Mouse (Mus musculus): ENCODE measurements at regions not wholly inside any gene's neighbourhood (a gene's known extent, or its start where the extent isn't known, plus 50 kb on each side); places are given as distances from the start of the nearest gene placed in this dataset.

DNA sequence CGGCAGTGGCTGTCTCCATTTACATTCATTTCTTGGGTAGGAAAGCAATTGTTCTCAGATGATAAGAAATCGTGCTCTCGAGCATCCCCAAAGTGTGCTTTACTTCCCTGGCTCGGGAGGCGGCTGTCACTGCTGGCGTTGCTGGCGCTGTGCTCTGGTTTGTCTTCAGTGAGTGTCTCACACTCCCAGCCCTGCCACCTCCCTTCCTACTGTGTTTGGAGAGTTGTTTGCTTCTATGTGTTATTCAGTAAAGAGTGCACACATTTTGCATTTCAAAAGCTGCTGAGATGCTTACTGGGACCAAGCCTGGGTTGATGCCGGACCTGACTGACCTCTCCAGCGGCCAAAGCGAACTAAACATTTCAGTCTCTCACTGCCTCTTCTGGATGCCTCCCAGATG lies 129.3 kb upstream of the Npvf start:
- no peak overlapping the region for H3K4me3 ChIP-seq
- no peaks in the 10 kb centered on the region for H3K9me3 ChIP-seq (replicated peaks)
- WGBS: 79% methylated on average over 10 of the region's 10 CpGs
- no peaks in the 10 kb centered on the region for H3K36me3 ChIP-seq
- H3K27ac ChIP-seq (replicated peaks): peak overlapping the region; percentile 39
- no peaks in the 10 kb centered on the region for H3K27me3 ChIP-seq (ENCODE audit: low read depth, poor library complexity, severe bottlenecking)
- no peak for DNase-seq (ENCODE audit: low spot score)
- peaks cover 15% of the 10 kb centered on the region for H3K4me1 ChIP-seq

DNA sequence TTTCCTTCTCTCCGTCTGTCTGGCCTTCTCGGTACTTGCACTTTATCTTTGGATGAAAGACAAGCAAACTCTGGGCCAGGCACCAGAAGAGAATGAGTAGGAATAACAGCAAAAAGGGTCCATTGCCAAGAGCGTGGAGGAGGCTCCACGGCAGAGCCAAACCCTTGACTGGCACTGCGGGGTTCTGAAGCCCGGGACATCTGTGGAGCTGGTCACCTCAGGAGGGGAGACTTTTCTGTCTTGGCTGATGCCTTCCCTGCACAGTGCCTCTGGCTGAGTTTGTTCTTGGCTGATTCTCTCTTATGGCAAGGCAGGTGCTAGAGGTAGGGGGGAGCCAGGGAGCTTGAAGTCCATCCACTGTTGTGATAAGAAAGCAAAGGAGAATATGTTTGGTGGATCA lies 130.1 kb upstream of the Npvf start:
- Histone ChIP-seq H3K4me3 (no peak overlapping the region), H3K9me3 (replicated peaks) (no peaks in the 10 kb centered on the region), H3K27me3 (ENCODE audit: low read depth, poor library complexity, severe bottlenecking) (no peaks in the 10 kb centered on the region), H3K36me3 (no peaks in the 10 kb centered on the region), H3K4me1 (peaks cover 10% of the 10 kb centered on the region), H3K27ac (replicated peaks) (0 out of 2 replicates have a peak overlapping the region, but pooled peaks have one; percentile 39)
- DNase-seq (ENCODE audit: low spot score): no peak
- WGBS: 91% methylated on average over 6 of the region's 6 CpGs

- Histone ChIP-seq H3K4me1 (peaks cover 10% of the 10 kb centered on the region), H3K27ac (replicated peaks) (no peak overlapping the region), H3K9me3 (replicated peaks) (no peaks in the 10 kb centered on the region), H3K36me3 (no peaks in the 10 kb centered on the region), H3K27me3 (ENCODE audit: low read depth, poor library complexity, severe bottlenecking) (no peaks in the 10 kb centered on the region), H3K4me3 (no peak overlapping the region)
- DNase-seq (ENCODE audit: low spot score): no peak
- 92% methylated on average over 8 of the region's 8 CpGs for WGBS
Measured at GRCm38 (mm10) chr6:50787666-50788065, 133.4 kb upstream of the Npvf start.

DNA sequence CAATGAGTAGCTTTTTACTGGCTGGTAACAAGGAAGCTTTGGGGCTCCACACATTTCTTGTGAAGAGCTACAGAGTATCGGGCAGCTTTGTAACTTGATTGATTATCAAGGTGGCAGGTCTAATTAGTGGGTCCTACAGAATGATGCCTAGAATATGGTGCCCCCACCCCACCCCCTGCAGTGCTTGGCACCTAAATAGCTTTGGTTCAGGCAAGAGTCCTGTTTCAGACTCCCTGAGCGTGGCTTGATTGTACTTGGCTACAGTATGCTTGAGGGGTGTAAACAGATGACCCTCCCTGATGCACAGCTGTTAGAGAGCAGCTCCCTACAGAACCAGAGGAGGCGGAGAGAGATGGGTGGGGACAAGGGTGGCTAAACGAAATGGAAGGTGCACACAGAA lies 145.7 kb upstream of the Npvf start:
- H3K27me3 ChIP-seq (ENCODE audit: low read depth, poor library complexity, severe bottlenecking): peaks cover 37% of the 10 kb centered on the region; the same call in 1 of the 2 replicates
- no peaks in the 10 kb centered on the region for H3K9me3 ChIP-seq (replicated peaks)
- H3K27ac ChIP-seq (replicated peaks): no peak overlapping the region
- WGBS: 78% methylated on average over 4 of the region's 4 CpGs
- DNase-seq (ENCODE audit: low spot score): no peak
- no peak overlapping the region for H3K4me3 ChIP-seq
- no peaks in the 10 kb centered on the region for H3K36me3 ChIP-seq
- peaks cover 15% of the 10 kb centered on the region for H3K4me1 ChIP-seq

GRCm38 (mm10) chr6:50802956-50803355 lies 148.7 kb upstream of the Npvf start:
- H3K4me3 ChIP-seq: no peak overlapping the region
- H3K4me1 ChIP-seq: peaks cover 35% of the 10 kb centered on the region
- no peaks in the 10 kb centered on the region for H3K9me3 ChIP-seq (replicated peaks)
- peaks cover 52% of the 10 kb centered on the region; the same call in 1 of the 2 replicates for H3K27me3 ChIP-seq (ENCODE audit: low read depth, poor library complexity, severe bottlenecking)
- H3K36me3 ChIP-seq: no peaks in the 10 kb centered on the region
- H3K27ac ChIP-seq (replicated peaks): peak overlapping the region; percentile 65
- 68% methylated on average over 7 of the region's 7 CpGs for WGBS
- no peak for DNase-seq (ENCODE audit: low spot score)

GRCm38 (mm10) chr6:50804477-50805005 lies 150.3 kb upstream of the Npvf start:
- peaks cover 49% of the 10 kb centered on the region for H3K4me1 ChIP-seq
- whole genome bisulfite sequencing: 88% methylated on average over 4 of the region's 4 CpGs

GRCm38 (mm10) chr6:50806376-50807077 lies 152.3 kb upstream of the Npvf start:
- Histone ChIP-seq H3K27ac (replicated peaks) (peak overlapping the region; percentile 79), H3K4me1 (peaks cover 69% of the 10 kb centered on the region), H3K36me3 (no peaks in the 10 kb centered on the region), H3K27me3 (ENCODE audit: low read depth, poor library complexity, severe bottlenecking) (peaks cover 46% of the 10 kb centered on the region; the same call in 1 of the 2 replicates), H3K4me3 (no peak overlapping the region), H3K9me3 (replicated peaks) (no peaks in the 10 kb centered on the region)
- peak; percentile 63 for DNase-seq (ENCODE audit: low spot score)
- WGBS: 27% methylated on average over 7 of the region's 7 CpGs

More at GRCm38 (mm10) chr6:50804477-50805005, 150.3 kb upstream of the Npvf start:
- no peaks in the 10 kb centered on the region for H3K36me3 ChIP-seq
- H3K27me3 ChIP-seq (ENCODE audit: low read depth, poor library complexity, severe bottlenecking): peaks cover 52% of the 10 kb centered on the region; the same call in 1 of the 2 replicates
- no peak overlapping the region for H3K4me3 ChIP-seq
- H3K9me3 ChIP-seq (replicated peaks): no peaks in the 10 kb centered on the region
- peak overlapping the region; percentile 55; the same call in 1 of the 2 replicates for H3K27ac ChIP-seq (replicated peaks)
- no peak for DNase-seq (ENCODE audit: low spot score)

DNA sequence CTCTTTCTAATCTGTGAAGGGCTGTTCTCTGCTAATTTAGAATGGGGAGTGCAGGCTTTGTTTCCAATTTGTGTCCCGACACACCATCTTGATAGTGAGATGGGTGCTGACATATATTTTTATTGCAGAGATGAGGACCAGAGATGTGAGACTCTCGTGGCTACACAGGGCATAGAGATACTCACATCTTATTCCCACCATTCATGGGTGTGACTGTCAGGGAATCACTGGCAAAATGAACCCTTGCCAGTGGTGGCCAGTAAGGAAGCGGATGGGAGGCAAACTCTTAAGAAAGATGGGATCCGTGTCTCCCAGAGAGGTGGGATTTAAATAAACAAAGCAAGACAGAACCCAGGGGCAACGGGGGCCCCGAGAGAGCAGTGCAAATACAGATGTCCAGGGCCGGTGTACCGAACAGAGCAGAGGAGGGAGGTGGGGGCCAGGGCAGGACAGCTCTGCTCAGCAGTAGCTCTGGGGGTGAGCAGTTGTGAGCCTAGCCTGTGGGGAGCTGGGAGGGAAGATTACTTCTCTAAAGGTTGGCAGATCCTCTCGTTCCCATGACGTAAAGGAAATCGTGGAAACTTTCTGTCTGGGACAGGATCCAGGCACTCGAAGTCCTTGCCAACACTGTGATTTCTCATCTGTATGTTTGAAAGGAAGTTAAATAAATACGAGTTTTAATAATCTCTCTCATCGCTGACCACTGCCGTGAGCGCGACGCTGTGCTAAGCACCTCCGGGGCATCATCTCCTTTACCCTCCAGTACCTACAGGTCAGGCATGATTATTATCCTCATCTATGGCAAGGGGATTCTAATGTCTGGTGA lies 153.2 kb upstream of the Npvf start:
- H3K36me3 ChIP-seq: no peaks in the 10 kb centered on the region
- no peaks in the 10 kb centered on the region for H3K9me3 ChIP-seq (replicated peaks)
- 64% methylated on average over 19 of the region's 19 CpGs for WGBS
- H3K27ac ChIP-seq (replicated peaks): peak overlapping the region; percentile 79
- no peak for DNase-seq (ENCODE audit: low spot score)
- peaks cover 75% of the 10 kb centered on the region for H3K4me1 ChIP-seq
- peaks cover 37% of the 10 kb centered on the region; the same call in 1 of the 2 replicates for H3K27me3 ChIP-seq (ENCODE audit: low read depth, poor library complexity, severe bottlenecking)
- H3K4me3 ChIP-seq: no peak overlapping the region

DNA sequence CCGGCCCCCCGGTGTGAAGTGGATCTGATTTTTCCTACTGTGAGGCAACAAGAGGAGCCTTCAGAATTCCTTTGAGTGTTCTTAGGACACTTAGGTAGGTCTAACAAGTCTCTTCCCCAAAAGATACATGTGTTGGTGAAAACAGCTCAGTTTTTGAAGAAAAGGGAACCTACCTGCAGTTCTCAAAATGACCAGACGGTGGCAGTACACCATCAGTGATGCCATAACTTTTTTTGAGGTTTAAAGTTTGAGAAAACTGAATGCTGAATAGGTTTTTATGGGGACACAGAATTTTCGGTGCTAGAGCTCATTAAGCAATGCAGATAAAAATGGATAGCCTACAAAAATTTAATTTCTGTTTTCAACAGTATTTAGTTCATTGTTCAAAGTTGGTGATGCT lies 153.9 kb upstream of the Npvf start:
- no peaks in the 10 kb centered on the region for H3K9me3 ChIP-seq (replicated peaks)
- peak overlapping the region; percentile 84 for H3K27ac ChIP-seq (replicated peaks)
- peaks cover 31% of the 10 kb centered on the region for H3K27me3 ChIP-seq (ENCODE audit: low read depth, poor library complexity, severe bottlenecking)
- H3K4me1 ChIP-seq: peaks cover 76% of the 10 kb centered on the region
- H3K36me3 ChIP-seq: no peaks in the 10 kb centered on the region
- H3K4me3 ChIP-seq: no peak overlapping the region
- 12% methylated on average over 4 of the region's 4 CpGs for WGBS
- DNase-seq (ENCODE audit: low spot score): peak; percentile 70

DNA sequence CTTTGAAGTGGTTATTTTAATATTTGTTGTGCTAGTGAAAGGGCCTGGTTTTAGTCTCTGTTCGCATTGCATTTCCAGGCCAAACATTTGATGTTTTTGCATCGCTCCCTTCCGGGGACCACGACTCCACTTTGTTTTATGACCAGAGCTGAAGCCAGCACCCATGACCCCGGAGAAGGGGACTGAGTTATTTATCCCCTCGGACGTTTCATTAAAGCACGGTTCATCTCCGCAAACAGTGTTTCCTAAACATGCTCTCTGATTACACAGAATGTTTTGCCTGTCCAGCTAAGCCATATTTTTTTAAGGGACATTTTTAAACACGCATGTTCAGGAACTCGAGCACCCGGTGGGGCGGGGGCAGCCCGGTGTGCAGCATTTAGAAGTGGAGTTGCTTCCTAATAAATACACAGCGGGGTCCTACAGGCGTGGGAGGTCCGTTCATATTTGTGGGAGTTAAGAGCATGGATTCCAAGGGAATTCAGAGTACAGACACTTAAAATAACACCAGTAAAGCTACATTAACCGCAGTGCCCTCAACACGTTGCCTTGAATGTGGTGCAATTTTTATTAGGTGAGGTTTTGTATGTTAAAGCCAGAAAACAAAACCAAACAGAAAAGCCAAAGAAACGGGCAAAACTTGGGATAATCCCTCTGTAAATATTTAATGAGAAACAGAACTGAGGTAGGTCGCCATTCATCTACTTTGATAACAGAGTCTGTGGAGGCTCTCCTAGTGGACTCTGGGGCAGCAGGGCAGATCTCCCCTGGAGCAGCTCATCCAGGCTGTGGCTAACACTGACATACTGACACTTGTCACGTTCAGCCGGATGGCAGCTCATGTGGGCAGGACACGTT lies 154.8 kb upstream of the Npvf start:
- Histone ChIP-seq H3K9me3 (replicated peaks) (no peaks in the 10 kb centered on the region), H3K27ac (replicated peaks) (peak overlapping the region; percentile 84), H3K4me3 (0 out of 2 replicates have a peak overlapping the region, but pooled peaks have one; percentile 7), H3K27me3 (ENCODE audit: low read depth, poor library complexity, severe bottlenecking) (peaks cover 21% of the 10 kb centered on the region), H3K36me3 (no peaks in the 10 kb centered on the region), H3K4me1 (peaks cover 72% of the 10 kb centered on the region)
- WGBS: 48% methylated on average over 24 of the region's 24 CpGs
- no peak for DNase-seq (ENCODE audit: low spot score)

DNA sequence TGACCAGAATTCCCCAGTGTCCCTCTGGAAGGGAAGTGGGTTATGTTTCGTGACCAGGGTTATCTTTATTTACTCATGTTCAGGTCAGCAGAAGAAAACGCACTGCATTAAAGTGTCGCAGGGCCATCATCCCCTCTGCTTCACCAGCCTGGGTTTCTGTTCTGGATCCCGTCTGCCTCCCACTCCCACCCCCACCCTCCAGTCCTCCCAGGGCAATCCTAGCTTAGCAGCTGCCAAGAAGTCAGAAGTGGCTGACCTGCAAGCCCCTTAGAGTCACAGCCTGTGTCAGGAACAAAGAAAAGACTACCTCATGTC lies 155.4 kb upstream of the Npvf start:
- DNase-seq (ENCODE audit: low spot score): peak; percentile 59
- peak overlapping the region; percentile 84 for H3K27ac ChIP-seq (replicated peaks)

DNA sequence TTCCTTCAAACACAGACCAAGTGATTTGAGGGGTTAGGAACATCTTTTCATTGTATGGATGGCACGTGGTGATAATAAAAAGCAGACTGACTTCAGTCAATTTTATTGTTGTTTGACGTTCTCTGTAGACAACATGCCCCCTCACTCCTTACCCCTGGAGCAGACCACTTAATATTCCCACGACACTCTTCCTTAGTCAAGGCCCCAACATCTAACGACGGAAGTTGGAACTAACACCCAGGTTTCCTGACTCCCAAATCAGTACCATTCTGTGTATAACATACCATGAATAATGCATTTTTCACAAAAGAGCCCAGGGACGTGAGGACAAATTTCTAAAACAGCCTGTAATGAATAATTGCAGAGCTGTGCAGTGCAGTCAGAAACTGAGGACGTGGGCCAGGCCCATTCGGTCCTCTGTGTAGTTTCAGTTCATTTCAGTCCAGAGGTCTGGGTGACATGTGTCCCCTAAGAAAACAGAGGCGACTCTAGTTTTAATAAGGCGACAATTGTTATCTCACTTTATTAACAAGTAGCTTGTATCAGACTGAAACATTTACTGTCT lies 160.8 kb upstream of the Npvf start:
- Histone ChIP-seq H3K4me1 (peaks cover 80% of the 10 kb centered on the region), H3K4me3 (no peak overlapping the region), H3K27me3 (ENCODE audit: low read depth, poor library complexity, severe bottlenecking) (peaks cover 26% of the 10 kb centered on the region), H3K27ac (replicated peaks) (peak overlapping the region; percentile 47; the same call in 1 of the 2 replicates), H3K9me3 (replicated peaks) (no peaks in the 10 kb centered on the region), H3K36me3 (no peaks in the 10 kb centered on the region)
- DNase-seq (ENCODE audit: low spot score): no peak
- WGBS: 79% methylated on average over 10 of the region's 10 CpGs

More for the DNA sequence above, 155.4 kb upstream of the Npvf start:
- 0 out of 2 replicates have a peak overlapping the region, but pooled peaks have one; percentile 7 for H3K4me3 ChIP-seq
- WGBS: 22% methylated on average over 4 of the region's 4 CpGs
- H3K9me3 ChIP-seq (replicated peaks): no peaks in the 10 kb centered on the region
- H3K4me1 ChIP-seq: peaks cover 73% of the 10 kb centered on the region
- H3K36me3 ChIP-seq: no peaks in the 10 kb centered on the region
- H3K27me3 ChIP-seq (ENCODE audit: low read depth, poor library complexity, severe bottlenecking): peaks cover 17% of the 10 kb centered on the region

Data from midbrain, embryonic 10.5 days (tissue).